Mouse (Mus musculus): ENCODE results near the gene S100a11.
"Not testable (repeated sequence)": the region's sequence is repeated elsewhere in the genome, so short reads cannot be mapped to it uniquely, and the experiment has no call there.

DNA sequence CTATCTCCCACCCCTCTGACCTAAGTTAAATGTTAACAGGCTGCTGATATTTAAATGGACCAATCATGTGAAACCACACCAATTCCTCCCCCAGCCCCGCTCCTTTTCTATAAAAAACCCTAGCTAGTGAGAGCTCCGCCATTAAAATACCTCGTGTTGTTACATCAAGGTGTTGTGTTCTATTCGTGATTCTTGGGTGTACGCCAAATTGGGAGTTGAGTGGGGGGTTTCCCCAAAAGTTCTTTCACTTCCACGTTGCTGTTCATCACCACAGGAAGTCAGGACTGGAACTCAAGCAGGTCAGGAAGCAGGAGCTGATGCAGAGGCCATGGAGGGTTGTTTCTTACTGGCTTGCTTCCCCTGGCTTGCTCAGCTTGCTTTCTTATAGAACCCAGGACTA lies 23.9 kb downstream of the S100a11 start:
- not testable (repeated sequence) for TF ChIP-seq POLR2A (IDR thresholded peaks at IDR 0.05; ENCODE audit: insufficient read length, low read depth); MYOG (IDR thresholded peaks at IDR 0.05; ENCODE audit: control insufficient read depth in 1 of 3, insufficient read depth in 1 of 3, insufficient read length in 2 of 3, low read depth in 2 of 3); SRF (IDR thresholded peaks at IDR 0.05; ENCODE audit: control insufficient read depth, insufficient read length, low read depth)

Data from myocyte (in vitro differentiated cells).